Mouse (Mus musculus): Measurements from ENCODE around the gene Insm1.

- no peak for TF ChIP-seq CTCF (IDR thresholded peaks at IDR 0.05; ENCODE audit: control insufficient read depth, insufficient read depth, insufficient replicate concordance, low read depth, low read length)
- TF ChIP-seq POLR2A (IDR thresholded peaks at IDR 0.05; ENCODE audit: control insufficient read depth, low read depth, low read length) = no peak
Observed at GRCm38 (mm10) chr2:146257609-146258008, 35.9 kb downstream of the Insm1 start.
